Mouse (Mus musculus) CD4-positive helper T cell, adult 2 months (primary cell): ENCODE measurements around the gene Crtac1.

Source experiments
- DNase-seq: peaks from one replicate; pipeline ENCODE4 v3.0.0-alpha.2; 2012; ENCODE audit warnings: low read depth, missing footprints, low spot score

The Crtac1 gene

GRCm38 (mm10) chr19:42425208-42425607 lies 6.4 kb downstream of the Crtac1 start:
- no peak for DNase-seq

GRCm38 (mm10) chr19:42415042-42415441 lies 16.5 kb downstream of the Crtac1 start:
- no peak for DNase-seq

- no peak for DNase-seq
Observed at GRCm38 (mm10) chr19:42409856-42410255, 21.7 kb downstream of the Crtac1 start.

DNA sequence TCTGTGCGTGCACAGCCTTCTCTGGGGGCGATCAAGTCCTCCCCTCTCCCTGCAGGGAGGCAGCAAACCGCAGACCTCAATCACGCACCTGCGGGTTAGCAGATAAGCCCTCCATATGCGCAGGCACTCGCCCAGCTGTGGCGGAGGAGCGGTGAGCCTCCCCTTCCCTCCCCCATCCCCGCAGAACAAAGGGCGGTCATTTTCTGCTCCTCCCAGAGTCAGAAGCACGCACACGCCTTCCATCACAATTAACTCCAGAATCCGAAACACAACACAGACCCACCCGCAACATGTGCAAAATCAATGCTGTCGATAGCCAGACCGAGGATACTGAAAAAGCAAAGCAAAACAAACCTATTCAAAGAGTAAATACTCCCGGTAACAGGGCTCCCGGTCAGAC lies 22.4 kb downstream of the Crtac1 start:
- DNase-seq = no peak

DNA sequence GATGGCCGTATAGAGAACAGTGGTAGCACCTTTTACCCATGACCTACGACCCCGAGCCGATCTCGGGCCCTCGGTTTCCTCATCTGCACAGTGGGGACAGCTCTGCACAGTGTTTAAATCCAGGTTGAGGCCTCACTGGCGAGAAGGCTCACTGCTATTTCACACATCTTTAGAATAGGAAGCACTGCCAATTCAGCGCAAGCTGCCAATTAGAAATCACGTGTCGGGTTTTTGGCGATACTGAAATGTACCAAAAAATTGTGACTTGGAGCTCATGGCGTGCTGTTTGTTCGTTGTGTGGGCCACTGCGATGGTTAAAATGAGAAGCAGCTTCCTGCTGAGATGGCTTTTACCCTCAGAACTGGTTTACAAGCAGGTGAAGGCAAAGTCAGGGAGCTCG lies 27.2 kb downstream of the Crtac1 start:
- no peak for DNase-seq

GRCm38 (mm10) chr19:42399974-42400373 lies 31.6 kb downstream of the Crtac1 start:
- no peak for DNase-seq

DNA sequence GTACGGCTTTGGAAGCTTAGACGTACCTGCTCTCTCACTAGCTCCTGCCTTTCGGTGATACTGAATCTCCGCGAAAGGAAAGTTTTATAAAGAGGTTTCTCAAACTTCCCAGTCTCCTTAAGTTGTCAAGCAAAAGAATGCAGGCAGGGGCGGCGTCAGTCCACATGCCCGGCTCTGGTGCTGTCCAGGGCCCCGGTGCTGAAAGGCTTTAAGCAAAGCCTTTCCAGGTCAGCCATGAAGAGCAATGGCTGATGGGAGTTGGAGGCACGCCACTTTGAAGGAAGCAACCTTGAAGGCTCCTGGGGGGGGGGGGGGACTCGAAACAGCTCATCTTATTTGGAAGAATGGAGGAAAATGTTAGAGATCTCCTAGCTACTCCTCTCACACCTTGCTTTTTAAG lies 34.3 kb downstream of the Crtac1 start:
- DNase-seq = no peak

DNA sequence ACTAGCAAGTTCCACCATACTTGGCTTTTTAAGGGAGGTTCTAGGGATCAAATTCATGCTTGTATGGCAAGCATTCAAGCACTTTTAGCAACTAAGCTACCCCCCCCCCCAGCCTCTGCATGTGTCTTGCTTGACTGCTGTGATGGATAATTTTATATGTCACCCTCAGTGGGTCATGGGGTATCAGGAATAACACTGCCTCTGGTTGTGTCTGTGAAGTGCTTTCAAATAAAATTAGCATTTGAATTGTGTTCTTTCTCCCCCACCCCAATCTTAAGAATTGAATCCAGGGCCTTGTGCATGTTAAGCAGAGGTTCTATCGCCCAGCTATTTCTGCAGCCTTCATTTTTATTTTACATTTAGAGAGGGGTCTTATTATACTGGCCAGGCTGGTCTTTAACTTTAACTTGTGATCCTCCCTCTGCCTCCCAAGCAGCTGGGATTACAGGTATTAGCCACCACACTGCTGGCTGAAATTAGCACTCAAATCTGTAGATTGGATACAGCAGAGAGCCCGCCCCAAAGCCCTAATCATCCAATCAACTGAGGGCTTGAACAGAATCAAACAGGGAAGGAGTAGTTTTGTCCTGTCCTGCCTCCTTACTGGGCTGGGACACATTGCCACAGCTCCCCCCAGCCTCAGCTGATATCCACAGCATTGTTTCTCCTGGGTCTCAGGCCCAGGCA lies 36.6 kb downstream of the Crtac1 start:
- DNase-seq = no peak

DNA sequence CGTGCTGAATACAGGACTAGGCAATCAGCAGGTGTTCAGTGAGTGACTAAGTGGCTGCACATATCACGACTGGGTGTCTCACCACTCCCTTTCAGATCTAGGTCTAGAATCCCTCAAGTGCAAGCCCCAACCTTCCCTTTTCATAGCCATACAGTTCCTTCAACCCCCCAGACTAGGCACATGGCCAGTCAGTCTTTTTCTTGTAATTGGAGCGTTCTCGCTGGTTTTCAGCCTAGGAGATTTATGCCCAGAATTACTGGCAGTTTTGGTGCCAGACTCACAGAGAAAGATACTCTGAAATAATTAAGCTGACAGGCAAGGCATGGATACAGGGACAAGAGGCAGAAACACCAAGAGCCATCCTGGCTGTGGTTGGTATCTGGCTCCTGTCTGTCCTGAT lies 37.7 kb downstream of the Crtac1 start:
- no peak for DNase-seq

- no peak for DNase-seq
Observed at GRCm38 (mm10) chr19:42392094-42392493, 39.5 kb downstream of the Crtac1 start.

- DNase-seq = no peak
Observed at GRCm38 (mm10) chr19:42389574-42389973, 42.0 kb downstream of the Crtac1 start.

DNA sequence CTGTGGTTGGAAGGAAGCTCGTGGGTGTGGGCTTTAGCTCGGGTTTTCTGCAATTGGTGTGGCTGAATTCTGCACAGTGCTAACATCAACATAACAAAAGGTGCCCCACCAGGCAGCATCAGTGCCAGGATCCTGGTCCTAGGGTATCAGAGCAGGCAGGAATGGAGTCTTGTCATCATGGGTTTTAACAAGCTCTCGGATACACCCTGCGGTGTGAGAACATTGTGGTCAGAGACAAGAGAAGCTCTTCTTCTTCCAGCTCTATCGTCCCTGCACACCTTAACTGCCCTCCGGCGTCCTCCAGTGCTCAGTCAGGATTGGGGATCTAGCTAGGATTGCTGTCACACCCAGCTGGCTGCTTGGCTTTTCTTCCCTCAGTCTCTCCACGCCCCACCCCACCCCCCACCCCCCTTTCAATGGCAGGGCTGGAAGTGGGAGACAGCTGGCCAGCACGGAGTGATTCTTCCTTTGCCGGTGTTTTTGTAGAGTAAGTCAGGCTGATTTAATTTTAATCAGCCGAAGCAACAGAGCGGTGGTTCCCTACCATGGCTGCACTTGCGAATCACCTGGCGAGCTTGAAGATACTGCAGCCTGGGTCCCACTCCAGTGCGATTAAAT lies 46.5 kb downstream of the Crtac1 start:
- no peak for DNase-seq

- DNase-seq = no peak
Observed at GRCm38 (mm10) chr19:42380981-42381373, 50.6 kb downstream of the Crtac1 start.

DNA sequence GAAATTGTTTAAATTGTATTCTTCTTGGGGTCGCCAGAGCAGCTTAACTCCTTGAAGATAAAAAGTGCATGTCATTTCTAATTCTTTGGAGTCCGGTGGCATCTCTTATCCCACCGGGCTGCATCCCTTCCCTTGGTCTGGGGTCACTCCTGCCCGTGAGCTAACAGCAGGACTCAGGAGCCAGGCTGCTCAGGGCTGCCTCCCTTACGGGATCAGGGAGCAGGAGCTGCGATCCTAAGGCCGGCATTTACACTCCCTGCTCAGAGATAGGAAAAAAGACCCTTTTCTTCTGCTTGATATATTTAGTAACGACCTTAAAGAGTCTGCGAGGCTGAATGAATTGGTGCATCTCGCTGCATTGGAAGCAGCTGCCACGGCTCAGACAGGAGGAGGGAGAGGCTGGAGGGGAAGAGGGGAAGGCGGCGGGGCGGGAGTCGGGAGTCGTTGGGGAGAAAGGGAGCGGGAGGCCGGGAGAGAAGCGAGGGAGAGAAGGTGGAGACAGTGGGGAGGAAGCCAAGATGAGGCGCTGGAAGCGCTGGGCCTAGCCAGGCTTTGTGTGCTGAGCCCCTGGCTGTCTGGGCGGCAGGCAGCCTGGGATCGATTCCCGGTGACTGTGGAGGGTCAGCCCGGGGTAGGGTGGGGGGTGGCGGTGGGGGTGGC lies 51.1 kb downstream of the Crtac1 start:
- DNase-seq = no peak

DNA sequence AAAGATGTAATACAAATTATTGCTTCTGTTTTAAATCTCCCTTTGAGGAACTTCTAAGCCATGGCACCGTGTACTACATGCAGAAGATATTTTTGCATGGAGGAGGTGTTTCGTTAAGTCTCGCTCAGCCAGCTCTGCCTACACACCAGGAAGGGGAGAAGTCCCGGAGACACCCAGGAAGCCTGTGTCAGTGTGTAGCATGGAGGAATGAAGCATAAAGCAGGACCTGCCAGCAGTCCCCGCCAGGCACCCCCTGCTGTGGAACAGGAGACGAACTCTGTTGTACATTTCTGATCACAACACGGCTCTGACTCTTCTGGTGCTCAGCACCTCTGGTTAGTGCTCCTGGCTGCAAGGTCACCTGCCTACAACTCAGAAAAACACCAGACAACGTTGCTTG lies 51.8 kb downstream of the Crtac1 start:
- no peak for DNase-seq

DNA sequence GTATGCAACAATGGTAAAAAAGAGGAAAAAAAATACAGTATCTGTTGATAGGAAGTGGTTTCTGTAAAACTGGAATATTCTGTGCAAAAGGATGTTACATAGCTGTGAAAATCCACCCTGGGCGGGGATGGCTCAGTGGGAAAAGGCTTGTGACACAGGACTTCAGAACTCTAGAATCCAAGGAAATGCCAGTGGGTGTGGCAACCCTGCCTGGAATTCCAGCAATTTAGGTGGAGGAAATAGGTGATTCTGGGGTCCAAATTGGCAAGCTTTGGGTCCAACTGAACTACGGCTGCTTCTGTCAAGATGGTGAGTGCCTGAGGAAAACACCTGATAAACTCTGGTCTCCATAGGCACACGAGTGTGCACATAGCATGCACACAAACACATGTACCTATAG lies 54.4 kb downstream of the Crtac1 start:
- DNase-seq = no peak

DNA sequence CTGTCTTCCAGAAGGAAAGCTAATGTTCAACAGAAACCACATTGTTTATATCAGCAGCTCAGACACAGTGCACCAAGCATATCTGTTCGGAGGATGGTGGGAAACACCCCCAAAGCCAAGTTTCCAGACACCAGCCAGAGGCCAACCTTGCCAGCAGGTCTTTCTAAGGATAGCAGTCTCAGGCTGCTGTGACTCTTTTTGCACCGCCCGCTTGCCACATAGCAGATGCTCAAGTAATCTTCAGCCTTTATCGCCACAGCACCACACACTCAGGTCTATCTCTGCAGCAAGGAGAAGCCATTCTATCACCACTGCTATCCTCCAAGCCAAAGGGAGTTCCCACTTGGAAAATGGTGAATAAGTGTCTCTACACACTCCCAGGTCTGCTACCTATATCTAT lies 68.0 kb downstream of the Crtac1 start:
- DNase-seq = no peak

DNA sequence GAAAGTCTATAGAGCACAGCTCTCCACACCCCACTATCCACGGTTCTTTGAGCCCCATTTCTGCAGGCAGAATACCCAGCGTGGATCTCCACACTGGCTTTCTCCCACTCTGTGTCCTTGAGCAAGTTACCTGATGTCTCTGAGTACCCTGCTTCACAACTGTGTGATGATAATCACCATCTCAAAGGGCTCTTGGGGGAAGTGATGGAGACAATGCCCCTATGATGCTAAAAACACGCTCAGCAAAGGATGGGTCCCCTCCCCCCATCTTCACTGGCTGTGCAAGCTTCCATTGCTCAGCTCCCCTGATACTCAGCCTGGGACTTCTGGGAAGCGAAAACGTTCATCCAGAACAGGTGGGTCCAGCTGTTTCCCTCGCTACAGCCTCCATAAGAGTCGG lies 73.2 kb downstream of the Crtac1 start:
- no peak for DNase-seq

DNA sequence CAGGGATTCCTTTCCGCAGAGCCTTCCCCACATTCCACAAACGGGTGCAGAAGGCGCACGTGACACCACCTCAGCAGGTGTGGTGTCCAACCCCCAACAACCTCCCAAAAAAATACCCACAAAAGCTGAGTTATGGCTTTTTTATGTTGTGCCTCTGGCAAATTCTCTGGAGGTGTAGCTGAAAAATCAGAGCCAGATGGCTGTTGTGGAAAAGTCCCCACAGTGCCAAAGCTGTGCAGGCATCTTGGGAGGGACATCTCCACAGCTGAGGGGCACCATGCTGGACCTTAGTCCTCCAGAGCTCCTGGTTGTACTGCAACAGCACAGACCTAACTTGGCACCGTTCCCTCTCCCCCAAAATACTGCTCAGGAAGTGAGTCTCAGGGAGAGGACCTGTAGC lies 74.7 kb downstream of the Crtac1 start:
- DNase-seq = no peak

DNA sequence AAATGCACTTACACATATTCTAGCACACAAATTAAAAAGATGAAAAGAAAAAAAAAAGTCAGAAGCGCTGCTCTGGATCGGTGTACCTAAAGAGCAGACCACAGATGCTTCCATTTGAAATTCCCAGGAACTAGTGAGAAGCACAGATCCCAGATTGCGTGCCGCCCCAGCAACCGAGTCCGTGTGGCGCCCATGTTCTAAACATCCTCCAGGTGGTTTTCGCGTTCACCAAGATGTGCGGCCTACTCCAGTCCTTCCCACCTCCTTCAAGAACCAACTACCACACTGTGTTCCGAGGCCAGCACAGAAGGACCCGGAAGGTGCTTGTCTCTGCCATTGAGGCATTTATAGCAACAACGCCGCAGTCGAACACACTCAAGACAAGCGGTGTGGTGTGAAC lies 76.1 kb downstream of the Crtac1 start:
- DNase-seq = no peak

DNA sequence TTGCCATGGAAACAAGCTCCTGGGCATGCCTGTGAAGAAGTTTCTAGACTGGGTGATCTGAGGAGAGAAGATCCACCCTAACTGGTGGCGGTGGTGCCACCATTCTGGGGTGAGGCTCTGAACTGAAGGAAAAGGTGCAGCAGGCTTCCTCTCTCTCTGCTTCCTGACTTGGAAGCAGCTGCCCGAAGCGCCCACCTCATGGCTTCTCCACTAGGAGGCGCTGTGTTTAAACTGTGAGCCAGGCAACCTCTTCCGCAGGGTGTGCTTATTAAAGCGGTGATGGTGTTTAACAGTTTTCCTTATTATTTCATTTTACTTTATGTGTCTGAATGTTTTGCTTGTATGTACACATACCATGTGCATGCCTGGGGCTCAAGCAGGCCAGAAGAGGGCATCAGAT lies 90.4 kb downstream of the Crtac1 start:
- DNase-seq = no peak

- DNase-seq = no peak
Observed at GRCm38 (mm10) chr19:42332081-42332736, 99.4 kb downstream of the Crtac1 start.

- no peak for DNase-seq
Observed at GRCm38 (mm10) chr19:42331446-42331845, 100.1 kb downstream of the Crtac1 start.
